Mouse (Mus musculus) stomach, postnatal 0 days (tissue): Measurements from ENCODE around the gene Dpysl5.

Experiments
- CTCF ChIP-seq: IDR thresholded peaks from 2 replicates; pipeline ENCODE4 v1.5.1; 2016; ENCODE audit warnings: antibody characterized with exemption, low read depth, mild to moderate bottlenecking, moderate library complexity
- EP300 ChIP-seq: optimal IDR thresholded peaks from 2 replicates; pipeline ENCODE3; 2016; ENCODE audit warnings: antibody characterized with exemption

DNA sequence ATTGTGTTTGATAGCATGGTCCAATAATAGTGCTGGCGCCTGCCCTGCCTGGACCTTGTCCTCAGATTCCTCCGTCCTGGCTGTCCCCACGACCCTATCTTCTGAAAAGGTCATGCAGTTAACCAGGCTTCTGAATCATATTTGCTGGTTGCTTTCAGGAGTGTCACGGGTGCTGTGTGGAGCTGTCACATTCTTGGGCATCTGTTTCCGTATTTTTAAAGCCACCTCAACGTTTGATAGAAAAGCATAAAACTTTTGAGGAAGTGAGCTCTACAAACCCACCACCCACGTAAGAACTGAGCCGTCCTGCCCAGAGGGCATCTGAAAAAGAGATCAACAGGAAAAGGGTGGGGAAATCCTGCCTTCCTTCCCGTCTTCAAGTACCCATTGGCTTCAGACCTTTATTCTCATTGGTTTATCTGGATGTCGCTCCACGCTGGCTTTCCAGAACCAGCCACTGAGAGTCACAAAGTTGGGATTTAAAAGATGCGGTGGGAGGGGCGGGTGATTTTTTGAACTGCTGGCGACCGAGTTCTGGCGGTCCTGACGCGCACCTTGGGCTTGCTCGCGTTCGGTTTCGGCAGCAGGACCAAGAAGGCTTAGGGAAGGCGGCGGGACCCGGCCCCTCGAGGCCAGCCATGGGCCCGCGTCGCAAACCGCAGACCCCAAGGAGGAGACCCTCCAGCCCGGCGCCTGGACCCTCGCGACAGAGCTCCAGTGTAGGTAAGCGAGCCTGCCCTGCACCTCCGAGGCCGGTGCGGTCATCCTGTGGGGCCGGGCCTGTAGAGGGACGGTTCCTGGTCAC, 44.8 kb upstream of the Dpysl5 start, which contains the start of gene Cenpa:
- TF ChIP-seq CTCF = no peak
- no peak for TF ChIP-seq EP300
